Mouse (Mus musculus) CH12.LX (cell line): ENCODE measurements around the gene Chrna4. TPM values are rescaled to one million over a fixed set of nuclear protein-coding genes. Genes with fewer than 3 reads are reported as not detected.

Source experiments
- DNase-seq: peaks from one replicate; pipeline ENCODE4 v3.0.0-alpha.2; 2013; ENCODE audit errors: extremely low read depth
- H3K27ac ChIP-seq: 2 replicates; pipeline ENCODE4 v1.5.1; 2012; ENCODE audit warnings: low read depth, mild to moderate bottlenecking, control low read depth, moderate library complexity; ENCODE audit not compliant: insufficient read depth
- H3K27me3 ChIP-seq: replicated peaks from 2 replicates; pipeline ENCODE3; 2012; ENCODE audit warnings: inconsistent platforms
- H3K36me3 ChIP-seq, 2 experiments: replicated peaks in 1 of 2; 2 replicates each; pipeline versions ENCODE3 to v1.6.1; 2012; ENCODE audit warnings: inconsistent platforms in 1 of 2, low read length in 1 of 2, mild to moderate bottlenecking in 1 of 2, mixed read lengths in 1 of 2, moderate library complexity in 1 of 2; ENCODE audit not compliant: control insufficient read depth in 1 of 2, insufficient read depth in 1 of 2
- H3K4me1 ChIP-seq, 2 experiments: 2 replicates each; pipeline ENCODE4 v1.6.1; 2012; ENCODE audit warnings: inconsistent platforms in 1 of 2, moderate library complexity in 1 of 2; ENCODE audit not compliant: insufficient read depth in 2 of 2, control insufficient read depth in 1 of 2
- H3K4me2 ChIP-seq: 2 replicates; pipeline ENCODE4 v1.6.1; 2012; ENCODE audit warnings: low read depth, mild to moderate bottlenecking, control low read depth; ENCODE audit not compliant: poor library complexity, insufficient read depth, severe bottlenecking
- H3K4me3 ChIP-seq, 3 experiments: fragments of 150-350 bp in 1 of 3; sonication (generic) in 1 of 3; replicated peaks in 1 of 3; 2 replicates each; pipeline versions ENCODE3 to v1.5.1; 2011 to 2012; ENCODE audit warnings: low read depth in 2 of 3, low read length in 2 of 3, mild to moderate bottlenecking in 2 of 3, moderate library complexity in 2 of 3, control low read depth in 1 of 3, improper control_type of control experiment in 1 of 3, inconsistent platforms in 1 of 3, mixed read lengths in 1 of 3; ENCODE audit not compliant: poor library complexity in 1 of 3
- H3K79me2 ChIP-seq: replicated peaks from 2 replicates; pipeline ENCODE4 v1.6.1; 2012; ENCODE audit warnings: mild to moderate bottlenecking, moderate library complexity; ENCODE audit not compliant: control insufficient read depth, poor library complexity, insufficient read depth, severe bottlenecking; ENCODE audit errors: extremely low read depth
- H3K9ac ChIP-seq: 2 replicates; pipeline ENCODE4 v1.6.1; 2012; ENCODE audit warnings: low read depth, mild to moderate bottlenecking, control low read depth, moderate library complexity; ENCODE audit not compliant: insufficient read depth
- H3K9me3 ChIP-seq: replicated peaks from 2 replicates; pipeline ENCODE3; 2012; ENCODE audit warnings: low read length, inconsistent platforms, mixed read lengths
- BHLHE40 ChIP-seq: IDR thresholded peaks from 2 replicates; pipeline ENCODE4 v1.6.1; 2011; ENCODE audit warnings: mild to moderate bottlenecking, low read depth, low read length, improper control_type of control experiment
- CHD1 ChIP-seq: IDR thresholded peaks from 2 replicates; pipeline ENCODE4 v1.6.1; 2012; ENCODE audit warnings: low read depth, low read length, improper control_type of control experiment, inconsistent platforms
- CHD2 ChIP-seq: IDR thresholded peaks from 2 replicates; pipeline ENCODE4 v1.6.1; 2011; ENCODE audit warnings: low read length, improper control_type of control experiment
- ETS1 ChIP-seq: conservative IDR thresholded peaks from 2 replicates; pipeline ENCODE4 v1.6.1; 2012; ENCODE audit warnings: low read depth, mild to moderate bottlenecking, inconsistent platforms, low read length, improper control_type of control experiment, moderate library complexity
- GABPA ChIP-seq: IDR thresholded peaks from 2 replicates; pipeline ENCODE4 v1.6.1; 2012; ENCODE audit warnings: low read depth, low read length, improper control_type of control experiment, inconsistent platforms; ENCODE audit not compliant: insufficient replicate concordance
- HCFC1 ChIP-seq: IDR thresholded peaks from 2 replicates; pipeline ENCODE4 v1.6.1; 2012; ENCODE audit warnings: low read depth, mild to moderate bottlenecking, inconsistent platforms, low read length, improper control_type of control experiment
- IRF4 ChIP-seq: IDR thresholded peaks from 2 replicates; pipeline ENCODE4 v1.6.1; 2014; ENCODE audit warnings: low read depth, mild to moderate bottlenecking, inconsistent platforms, low read length, improper control_type of control experiment
- JUND ChIP-seq: conservative IDR thresholded peaks from 2 replicates; pipeline ENCODE4 v1.6.1; 2011; ENCODE audit warnings: low read depth, low read length, improper control_type of control experiment
- KAT2A ChIP-seq: IDR thresholded peaks from 2 replicates; pipeline ENCODE4 v1.6.1; 2012; ENCODE audit warnings: low read length, improper control_type of control experiment, inconsistent platforms; ENCODE audit not compliant: insufficient replicate concordance
- MAX ChIP-seq: IDR thresholded peaks from 2 replicates; pipeline ENCODE4 v1.6.1; 2011; ENCODE audit warnings: low read length, improper control_type of control experiment
- MAZ ChIP-seq: IDR thresholded peaks from 2 replicates; pipeline ENCODE4 v1.6.1; 2012; ENCODE audit warnings: low read depth, mild to moderate bottlenecking, inconsistent platforms, low read length, improper control_type of control experiment, moderate library complexity
- MEF2A ChIP-seq: IDR thresholded peaks from 2 replicates; pipeline ENCODE4 v1.6.1; 2014; ENCODE audit warnings: low read depth, mild to moderate bottlenecking, inconsistent platforms, low read length, improper control_type of control experiment, borderline replicate concordance
- MXI1 ChIP-seq: IDR thresholded peaks from 2 replicates; pipeline ENCODE4 v1.6.1; 2011; ENCODE audit warnings: mild to moderate bottlenecking, low read depth, low read length, improper control_type of control experiment
- MYC ChIP-seq: IDR thresholded peaks from 2 replicates; pipeline ENCODE4 v1.6.1; 2011; ENCODE audit warnings: low read depth, mild to moderate bottlenecking, improper control_type of control experiment, low read length
- NELFE ChIP-seq: IDR thresholded peaks from 2 replicates; pipeline ENCODE4 v1.6.1; 2011; ENCODE audit warnings: low read depth, low read length, improper control_type of control experiment
- NRF1 ChIP-seq: IDR thresholded peaks from 2 replicates; pipeline ENCODE4 v1.6.1; 2014; ENCODE audit warnings: low read depth, mild to moderate bottlenecking, inconsistent platforms, low read length, improper control_type of control experiment, moderate library complexity
- RAD21 ChIP-seq: IDR thresholded peaks from 2 replicates; pipeline ENCODE4 v1.6.1; 2011; ENCODE audit warnings: low read depth, mild to moderate bottlenecking, low read length, improper control_type of control experiment, moderate library complexity
- RCOR1 ChIP-seq: conservative IDR thresholded peaks from 2 replicates; pipeline ENCODE4 v1.6.1; 2012; ENCODE audit warnings: low read depth, mild to moderate bottlenecking, inconsistent platforms, low read length, improper control_type of control experiment
- SIN3A ChIP-seq: IDR thresholded peaks from 2 replicates; pipeline ENCODE4 v1.6.1; 2012; ENCODE audit warnings: low read length, improper control_type of control experiment, inconsistent platforms
- SMC3 ChIP-seq: IDR thresholded peaks from 2 replicates; pipeline ENCODE4 v1.6.1; 2011; ENCODE audit warnings: low read depth, low read length, improper control_type of control experiment
- TBP ChIP-seq: conservative IDR thresholded peaks from 2 replicates; pipeline ENCODE4 v1.6.1; 2011; ENCODE audit warnings: low read depth, low read length, improper control_type of control experiment
- UBTF ChIP-seq: IDR thresholded peaks from 2 replicates; pipeline ENCODE4 v1.6.1; 2012; ENCODE audit warnings: low read depth, mild to moderate bottlenecking, inconsistent platforms, low read length, improper control_type of control experiment, moderate library complexity
- USF1 ChIP-seq: IDR thresholded peaks from 2 replicates; pipeline ENCODE4 v1.6.1; 2014; ENCODE audit warnings: low read depth, mild to moderate bottlenecking, inconsistent platforms, low read length, improper control_type of control experiment
- USF2 ChIP-seq: conservative IDR thresholded peaks from 2 replicates; pipeline ENCODE4 v1.6.1; 2011; ENCODE audit warnings: low read depth, low read length, improper control_type of control experiment
- ZC3H11A ChIP-seq: IDR thresholded peaks from 2 replicates; pipeline ENCODE4 v1.6.1; 2012; ENCODE audit warnings: low read depth, mild to moderate bottlenecking, inconsistent platforms, low read length, improper control_type of control experiment
- dilution Hi-C: fragments of 300-500 bp; cut with MboI; formaldehyde crosslinking; loops from 2 replicates; pipeline ENCODE4 v1.14.3; 2020; ENCODE audit warnings: low sequenced_read_pairs; ENCODE audit not compliant: extremely low pct_unique_long_range_greater_than_20kb, extremely low pct_ligation_motif_present
- in situ Hi-C: fragments of 300-500 bp; cut with MboI; formaldehyde crosslinking; loops from 3 replicates; pipeline ENCODE4 v1.14.3; 2019; ENCODE audit warnings: low sequenced_read_pairs, low pct_ligation_motif_present, low pct_unique_long_range_greater_than_20kb, mixed read lengths
- polyA plus RNA-seq: library from polyadenylated mRNA; unstranded; fragments of >175 nt; gene quantifications from 2 replicates; pipeline ENCODE4 v1.2.1, GENCODE M21; 2012; ENCODE audit warnings: low read depth; ENCODE audit not compliant: insufficient read length
- total RNA-seq, 2 experiments: library from RNA; depleted of rRNA; stranded (reverse); fragments of 300-350 nt in 1 of 2; fragments of >200 nt in 1 of 2; gene quantifications; 2 replicates each; pipeline ENCODE4 v1.2.3; 2012 to 2014

Gene Chrna4
- total and polyA plus RNA-seq, 3 experiments: not detected

DNA sequence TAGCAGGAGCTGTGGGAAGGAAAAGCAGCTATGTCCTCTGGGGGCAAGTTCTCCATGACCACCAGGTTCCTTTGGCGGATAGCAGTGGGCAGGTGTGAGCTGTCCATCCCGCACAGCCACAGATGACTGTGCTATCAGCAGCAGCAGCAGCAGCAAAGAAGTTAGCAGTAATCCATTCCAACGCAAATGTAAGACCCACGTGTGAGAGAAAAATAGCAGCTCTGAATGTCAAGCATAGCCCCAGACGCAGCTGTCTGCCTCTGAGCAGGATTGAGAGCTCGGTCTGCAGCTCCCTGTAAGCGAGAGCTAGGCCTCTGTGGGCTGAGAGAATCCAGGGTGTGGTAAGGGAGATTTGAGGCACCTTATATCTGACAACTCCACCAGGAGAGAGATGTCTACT is 26.8 kb upstream of the Chrna4 start:
- dilution Hi-C loops (no loop called here), in situ Hi-C loops (no loop called here)
- Histone ChIP-seq H3K4me2 (no peak overlapping the region), H3K27me3 (peaks cover 45% of the 10 kb centered on the region), H3K4me1 (no peaks in the 10 kb centered on the region), H3K9ac (no peak overlapping the region), H3K9me3 (no peaks in the 10 kb centered on the region), H3K27ac (no peak overlapping the region), H3K79me2 (no peaks in the 10 kb centered on the region), H3K36me3 (no peaks in the 10 kb centered on the region), H3K4me3 (no peak overlapping the region)
- DNase-seq: no peak
- TF ChIP-seq HCFC1 (no peak), MAX (no peak), ETS1 (no peak), TBP (no peak), MEF2A (no peak), UBTF (no peak), USF1 (no peak), IRF4 (no peak), ZC3H11A (no peak), SMC3 (no peak), KAT2A (no peak), MXI1 (no peak), CHD2 (no peak), RAD21 (no peak)

DNA sequence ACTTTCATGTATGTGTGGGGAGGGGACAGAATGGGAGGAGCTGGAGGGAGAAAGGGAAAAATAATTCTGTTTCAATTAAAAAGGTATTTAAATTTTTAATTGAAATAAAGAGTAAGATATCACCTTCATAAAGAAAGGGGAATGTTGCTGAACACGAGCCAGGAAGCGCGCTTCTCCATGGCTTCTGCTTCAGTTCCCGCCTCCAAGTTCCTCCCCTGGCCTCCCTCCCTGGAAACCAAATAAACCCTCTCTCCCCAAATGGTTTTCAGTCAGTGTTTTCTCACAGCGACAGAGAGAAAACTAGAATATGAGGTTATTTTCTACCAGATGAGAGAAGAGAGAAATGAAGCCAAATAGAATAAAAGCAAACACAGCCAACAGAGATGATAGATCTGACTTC is 25.2 kb upstream of the Chrna4 start:
- no peak overlapping the region for H3K27ac ChIP-seq
- no peaks in the 10 kb centered on the region for H3K79me2 ChIP-seq
- TF ChIP-seq UBTF (no peak), NRF1 (no peak), MEF2A (no peak), MYC (no peak), BHLHE40 (no peak), NELFE (no peak), SMC3 (no peak), TBP (no peak), SIN3A (no peak), MAX (no peak), RCOR1 (no peak), GABPA (no peak), USF2 (no peak), JUND (no peak), MAZ (no peak), CHD1 (no peak), ZC3H11A (no peak)
- no peak for DNase-seq
- no peak overlapping the region for H3K9ac ChIP-seq
- no peaks in the 10 kb centered on the region for H3K4me1 ChIP-seq
- dilution Hi-C loops: no loop called here
- H3K4me2 ChIP-seq: no peak overlapping the region
- peaks cover 51% of the 10 kb centered on the region for H3K27me3 ChIP-seq
- no peaks in the 10 kb centered on the region for H3K9me3 ChIP-seq
- H3K4me3 ChIP-seq: no peak overlapping the region
- no peaks in the 10 kb centered on the region for H3K36me3 ChIP-seq
- in situ Hi-C loops: no loop called here
